Mouse (Mus musculus): Measurements from ENCODE around the gene Morn1.
A peak's percentile ranks its signal among the peaks of the same experiment; 100 is the strongest.

Gene Morn1

GRCm38 (mm10) chr4:155086108-155087024 lies at the start of gene Morn1, which contains the start of gene Rer1:
TSS of gene Morn1 (plus strand) at chr4:155086577.
TSS of gene Rer1 (minus strand) at chr4:155086382.
- peak; percentile 99 for DNase-seq (ENCODE audit: low read depth, low spot score)

- no peak for DNase-seq (ENCODE audit: low read depth, low spot score)
Observed at GRCm38 (mm10) chr4:155040197-155040596, 46.2 kb upstream of the Morn1 start.

- DNase-seq (ENCODE audit: low read depth, low spot score), result no peak
Observed at GRCm38 (mm10) chr4:155040696-155041095, 45.7 kb upstream of the Morn1 start.

- DNase-seq (ENCODE audit: low read depth, low spot score), result no peak
Observed at GRCm38 (mm10) chr4:155042606-155043288, 43.6 kb upstream of the Morn1 start.

GRCm38 (mm10) chr4:155043289-155043625 lies 43.1 kb upstream of the Morn1 start:
- no peak for DNase-seq (ENCODE audit: low read depth, low spot score)

- DNase-seq (ENCODE audit: low read depth, low spot score), result no peak
Observed at GRCm38 (mm10) chr4:155046636-155047035, 39.7 kb upstream of the Morn1 start.

- no peak for DNase-seq (ENCODE audit: low read depth, low spot score)
Observed at GRCm38 (mm10) chr4:155050116-155050515, 36.3 kb upstream of the Morn1 start.

GRCm38 (mm10) chr4:155056724-155057123 lies 29.7 kb upstream of the Morn1 start, which contains the start of gene Plch2:
TSS of gene Plch2 (minus strand) at chr4:155056784.
- no peak for DNase-seq (ENCODE audit: low read depth, low spot score)

GRCm38 (mm10) chr4:155058325-155058724 lies 28.1 kb upstream of the Morn1 start:
- no peak for DNase-seq (ENCODE audit: low read depth, low spot score)

GRCm38 (mm10) chr4:155063895-155064294 lies 22.5 kb upstream of the Morn1 start:
- no peak for DNase-seq (ENCODE audit: low read depth, low spot score)

- DNase-seq (ENCODE audit: low read depth, low spot score), result no peak
Observed at GRCm38 (mm10) chr4:155064474-155064873, 21.9 kb upstream of the Morn1 start.

GRCm38 (mm10) chr4:155065970-155066833 lies 20.2 kb upstream of the Morn1 start:
- peak; percentile 86 for DNase-seq (ENCODE audit: low read depth, low spot score)

GRCm38 (mm10) chr4:155066834-155067522 lies 19.4 kb upstream of the Morn1 start, which contains the start of gene Pex10:
TSS of gene Pex10 (plus strand) at chr4:155067016.
- DNase-seq (ENCODE audit: low read depth, low spot score), result peak; percentile 94

- no peak for DNase-seq (ENCODE audit: low read depth, low spot score)
Observed at GRCm38 (mm10) chr4:155068357-155068972, 17.9 kb upstream of the Morn1 start.

GRCm38 (mm10) chr4:155069191-155069590 lies 17.2 kb upstream of the Morn1 start:
- no peak for DNase-seq (ENCODE audit: low read depth, low spot score)

- no peak for DNase-seq (ENCODE audit: low read depth, low spot score)
Observed at GRCm38 (mm10) chr4:155070199-155070598, 16.2 kb upstream of the Morn1 start.

GRCm38 (mm10) chr4:155070921-155071320 lies 15.5 kb upstream of the Morn1 start:
- no peak for DNase-seq (ENCODE audit: low read depth, low spot score)

GRCm38 (mm10) chr4:155074418-155074817 lies 12.0 kb upstream of the Morn1 start:
- no peak for DNase-seq (ENCODE audit: low read depth, low spot score)

GRCm38 (mm10) chr4:155075137-155075536 lies 11.2 kb upstream of the Morn1 start:
- no peak for DNase-seq (ENCODE audit: low read depth, low spot score)

GRCm38 (mm10) chr4:155075813-155076212 lies 10.6 kb upstream of the Morn1 start:
- no peak for DNase-seq (ENCODE audit: low read depth, low spot score)

GRCm38 (mm10) chr4:155076677-155077076 lies 9.7 kb upstream of the Morn1 start:
- DNase-seq (ENCODE audit: low read depth, low spot score), result no peak

All from retina, adult 2 months (tissue).